Mouse (Mus musculus): ENCODE results near the gene Ccnyl1. TPM values are rescaled to one million over a fixed set of nuclear protein-coding genes. Genes with fewer than 3 reads are reported as not detected.

The Ccnyl1 gene
- total and polyA plus RNA-seq, 3 experiments = 13.5 to 50.2 (median 16.3) TPM

- DNase-seq (ENCODE audit: low spot score) (no peak), ATAC-seq (ENCODE audit: extremely low read depth, insufficient number of reproducible peaks, low FRiP score, poor library complexity, severe bottlenecking) (no peak)
- H3K27me3 ChIP-seq (ENCODE audit: insufficient read depth, low read length) = peaks cover 23% of the 10 kb centered on the region
- TF ChIP-seq CTCF (IDR thresholded peaks at IDR 0.05; ENCODE audit: low read depth, low read length) (no peak), TAL1 (conservative IDR thresholded peaks at IDR 0.05; ENCODE audit: low read depth, low read length) (no peak), POLR2AphosphoS5 (IDR thresholded peaks at IDR 0.05; ENCODE audit: insufficient replicate concordance, low read depth, low read length) (no peak), GATA1 (IDR thresholded peaks at IDR 0.05; ENCODE audit: borderline replicate concordance, low read length) (no peak), GATA2 (IDR thresholded peaks at IDR 0.05; ENCODE audit: borderline replicate concordance, low read depth, low read length) (no peak)
- no peaks in the 10 kb centered on the region for H3K36me3 ChIP-seq (replicated peaks)
- no peaks in the 10 kb centered on the region for H3K9me3 ChIP-seq (replicated peaks)
- H3K4me3 ChIP-seq (ENCODE audit: low read depth, low read length) = no peak overlapping the region
- H3K4me1 ChIP-seq (ENCODE audit: insufficient read depth, low read depth, low read length) = peaks cover 7% of the 10 kb centered on the region; the same call in 1 of the 2 replicates
Observed at GRCm38 (mm10) chr1:64755971-64756639, 65.8 kb downstream of the Ccnyl1 start.

GRCm38 (mm10) chr1:64756640-64757030, 66.4 kb downstream of the Ccnyl1 start:
- H3K4me1 ChIP-seq (ENCODE audit: insufficient read depth, low read depth, low read length) = peaks cover 8% of the 10 kb centered on the region
- no peak for DNase-seq (ENCODE audit: low spot score)
- ATAC-seq (ENCODE audit: extremely low read depth, insufficient number of reproducible peaks, low FRiP score, poor library complexity, severe bottlenecking) = no peak
- H3K9me3 ChIP-seq (replicated peaks) = no peaks in the 10 kb centered on the region
- H3K36me3 ChIP-seq (replicated peaks) = no peaks in the 10 kb centered on the region
- H3K4me3 ChIP-seq (ENCODE audit: low read depth, low read length) = no peak overlapping the region
- TF ChIP-seq TAL1 (conservative IDR thresholded peaks at IDR 0.05; ENCODE audit: low read depth, low read length) = no peak
- TF ChIP-seq GATA2 (IDR thresholded peaks at IDR 0.05; ENCODE audit: borderline replicate concordance, low read depth, low read length) = no peak
- TF ChIP-seq CTCF (IDR thresholded peaks at IDR 0.05; ENCODE audit: low read depth, low read length) = no peak
- no peak for TF ChIP-seq POLR2AphosphoS5 (IDR thresholded peaks at IDR 0.05; ENCODE audit: insufficient replicate concordance, low read depth, low read length)
- no peak for TF ChIP-seq GATA1 (IDR thresholded peaks at IDR 0.05; ENCODE audit: borderline replicate concordance, low read length)
- peaks cover 23% of the 10 kb centered on the region for H3K27me3 ChIP-seq (ENCODE audit: insufficient read depth, low read length)

- H3K27me3 ChIP-seq (ENCODE audit: insufficient read depth, low read length) = peaks cover 29% of the 10 kb centered on the region
- H3K9me3 ChIP-seq (replicated peaks) = no peaks in the 10 kb centered on the region
- H3K36me3 ChIP-seq (replicated peaks) = no peaks in the 10 kb centered on the region
- no peak overlapping the region for H3K4me3 ChIP-seq (ENCODE audit: low read depth, low read length)
- ATAC-seq (ENCODE audit: extremely low read depth, insufficient number of reproducible peaks, low FRiP score, poor library complexity, severe bottlenecking) (no peak), DNase-seq (ENCODE audit: low spot score) (no peak)
- H3K4me1 ChIP-seq (ENCODE audit: insufficient read depth, low read depth, low read length) = peaks cover 10% of the 10 kb centered on the region
- TF ChIP-seq POLR2AphosphoS5 (IDR thresholded peaks at IDR 0.05; ENCODE audit: insufficient replicate concordance, low read depth, low read length) = no peak
- TF ChIP-seq CTCF (IDR thresholded peaks at IDR 0.05; ENCODE audit: low read depth, low read length) = no peak
- no peak for TF ChIP-seq TAL1 (conservative IDR thresholded peaks at IDR 0.05; ENCODE audit: low read depth, low read length)
- no peak for TF ChIP-seq GATA2 (IDR thresholded peaks at IDR 0.05; ENCODE audit: borderline replicate concordance, low read depth, low read length)
- no peak for TF ChIP-seq GATA1 (IDR thresholded peaks at IDR 0.05; ENCODE audit: borderline replicate concordance, low read length)
Observed at GRCm38 (mm10) chr1:64757254-64757653, 67.0 kb downstream of the Ccnyl1 start.

- Histone ChIP-seq H3K27me3 (ENCODE audit: insufficient read depth, low read length) (peaks cover 32% of the 10 kb centered on the region), H3K36me3 (replicated peaks) (no peaks in the 10 kb centered on the region), H3K9me3 (replicated peaks) (no peaks in the 10 kb centered on the region), H3K4me1 (ENCODE audit: insufficient read depth, low read depth, low read length) (peaks cover 10% of the 10 kb centered on the region), H3K4me3 (ENCODE audit: low read depth, low read length) (no peak overlapping the region)
- no peak for TF ChIP-seq GATA1 (IDR thresholded peaks at IDR 0.05; ENCODE audit: borderline replicate concordance, low read length)
- TF ChIP-seq TAL1 (conservative IDR thresholded peaks at IDR 0.05; ENCODE audit: low read depth, low read length) = no peak
- TF ChIP-seq CTCF (IDR thresholded peaks at IDR 0.05; ENCODE audit: low read depth, low read length) = no peak
- no peak for TF ChIP-seq POLR2AphosphoS5 (IDR thresholded peaks at IDR 0.05; ENCODE audit: insufficient replicate concordance, low read depth, low read length)
- TF ChIP-seq GATA2 (IDR thresholded peaks at IDR 0.05; ENCODE audit: borderline replicate concordance, low read depth, low read length) = no peak
- DNase-seq (ENCODE audit: low spot score) (no peak), ATAC-seq (ENCODE audit: extremely low read depth, insufficient number of reproducible peaks, low FRiP score, poor library complexity, severe bottlenecking) (no peak)
Observed at GRCm38 (mm10) chr1:64757766-64758165, 67.5 kb downstream of the Ccnyl1 start.

GRCm38 (mm10) chr1:64761646-64762045, 71.4 kb downstream of the Ccnyl1 start:
- ATAC-seq (ENCODE audit: extremely low read depth, insufficient number of reproducible peaks, low FRiP score, poor library complexity, severe bottlenecking) = no peak
- Histone ChIP-seq H3K36me3 (replicated peaks) (no peaks in the 10 kb centered on the region), H3K4me3 (ENCODE audit: low read depth, low read length) (no peak overlapping the region), H3K27me3 (ENCODE audit: insufficient read depth, low read length) (peaks cover 23% of the 10 kb centered on the region), H3K9me3 (replicated peaks) (no peaks in the 10 kb centered on the region), H3K4me1 (ENCODE audit: insufficient read depth, low read depth, low read length) (peaks cover 5% of the 10 kb centered on the region)
- TF ChIP-seq POLR2AphosphoS5 (IDR thresholded peaks at IDR 0.05; ENCODE audit: insufficient replicate concordance, low read depth, low read length) = no peak
- no peak for TF ChIP-seq GATA1 (IDR thresholded peaks at IDR 0.05; ENCODE audit: borderline replicate concordance, low read length)
- TF ChIP-seq GATA2 (IDR thresholded peaks at IDR 0.05; ENCODE audit: borderline replicate concordance, low read depth, low read length) = no peak
- TF ChIP-seq TAL1 (conservative IDR thresholded peaks at IDR 0.05; ENCODE audit: low read depth, low read length) = no peak
- no peak for TF ChIP-seq CTCF (IDR thresholded peaks at IDR 0.05; ENCODE audit: low read depth, low read length)
- DNase-seq (ENCODE audit: low spot score) = no peak

- TF ChIP-seq GATA2 (IDR thresholded peaks at IDR 0.05; ENCODE audit: borderline replicate concordance, low read depth, low read length) = no peak
Observed at GRCm38 (mm10) chr1:64770169-64770568, 79.9 kb downstream of the Ccnyl1 start.

More at GRCm38 (mm10) chr1:64770169-64770568, 79.9 kb downstream of the Ccnyl1 start:
- no peak for ATAC-seq (ENCODE audit: extremely low read depth, insufficient number of reproducible peaks, low FRiP score, poor library complexity, severe bottlenecking)
- Histone ChIP-seq H3K36me3 (replicated peaks) (no peaks in the 10 kb centered on the region), H3K4me3 (ENCODE audit: low read depth, low read length) (no peak overlapping the region), H3K9me3 (replicated peaks) (no peaks in the 10 kb centered on the region), H3K4me1 (ENCODE audit: insufficient read depth, low read depth, low read length) (no peaks in the 10 kb centered on the region), H3K27me3 (ENCODE audit: insufficient read depth, low read length) (peaks cover 56% of the 10 kb centered on the region)
- DNase-seq (ENCODE audit: low spot score) = no peak

All from G1E (cell line).